Mouse (Mus musculus) hindbrain, embryonic 14.5 days (tissue): ENCODE results near the gene Tex14. TPM values are rescaled to one million over a fixed set of nuclear protein-coding genes. Genes with fewer than 3 reads are reported as not detected.
A peak's percentile ranks its signal among the peaks of the same experiment; 100 is the strongest.
"Not testable (repeated sequence)": the region's sequence is repeated elsewhere in the genome, so short reads cannot be mapped to it uniquely, and the experiment has no call there.

ENCODE experiments used
- ATAC-seq: fragments of 200-750 bp; cut with Nextera tagmentation; 2 replicates; pipeline ENCODE4 v1.8.0; 2017; ENCODE audit warnings: moderate number of reproducible peaks, mild to moderate bottlenecking, moderate TSS enrichment, moderate library complexity; ENCODE audit not compliant: low FRiP score
- DNase-seq: peaks from one replicate; pipeline ENCODE4 v3.0.0-alpha.2; 2015; ENCODE audit warnings: low spot score
- H3K27ac ChIP-seq: fragments of 300-500 bp; sonication (generic); 2 replicates; pipeline ENCODE4 v1.5.1; 2014; ENCODE audit warnings: mild to moderate bottlenecking, moderate library complexity
- H3K27me3 ChIP-seq: fragments of 300-500 bp; sonication (generic); 2 replicates; pipeline ENCODE4 v1.6.1; 2014; ENCODE audit warnings: mild to moderate bottlenecking, low read length, mixed read lengths; ENCODE audit not compliant: control insufficient read depth, insufficient read depth
- H3K36me3 ChIP-seq: fragments of 300-500 bp; sonication (generic); replicated peaks from 2 replicates; pipeline ENCODE4 v1.6.1; 2014; ENCODE audit not compliant: control insufficient read depth, insufficient read depth
- H3K4me1 ChIP-seq: fragments of 300-500 bp; sonication (generic); replicated peaks from 2 replicates; pipeline ENCODE4 v1.6.1; 2014; ENCODE audit warnings: antibody characterized with exemption, low read length, mixed read lengths; ENCODE audit not compliant: control insufficient read depth, insufficient read depth
- H3K4me2 ChIP-seq: fragments of 300-500 bp; sonication (generic); replicated peaks from 2 replicates; pipeline ENCODE4 v1.6.1; 2014; ENCODE audit warnings: mild to moderate bottlenecking, moderate library complexity
- H3K4me3 ChIP-seq: fragments of 300-500 bp; sonication (generic); replicated peaks from 2 replicates; pipeline ENCODE4 v1.5.1; 2014; ENCODE audit warnings: mild to moderate bottlenecking, low read length
- H3K9ac ChIP-seq: fragments of 300-500 bp; sonication (generic); 2 replicates; pipeline ENCODE4 v1.6.1; 2014
- H3K9me3 ChIP-seq: fragments of 300-500 bp; sonication (generic); 2 replicates; pipeline ENCODE4 v1.6.1; 2016; ENCODE audit warnings: low read length; ENCODE audit not compliant: control insufficient read depth
- WGBS: fragments of 180-500 bp; shearing (Covaris S2); extraction: QIAGEN DNeasy Blood & Tissue Kit; methylation state at CpG from one replicate; pipeline ENCODE4 v1.1.7; 2014; 5-methylcytosine and 5-hydroxymethylcytosine counted together
- polyA plus RNA-seq: library from polyadenylated mRNA; unstranded; fragments of >200 nt; fragmentation: Nextera tagmentation; extraction: Ambion mirVana; gene quantifications from 2 replicates; pipeline ENCODE4 v1.2.1, GENCODE M21; 2014

Tex14 gene
- polyA plus RNA-seq, 1 experiment from 2014 or later, result 0.72 TPM

- WGBS, result 63% methylated on average over 19 of the region's 19 CpGs
- Histone ChIP-seq H3K27ac (no peak overlapping the region), H3K9me3 (no peaks in the 10 kb centered on the region), H3K4me2 (no peak overlapping the region), H3K4me1 (0 out of 2 replicates have a peak, but pooled peaks cover 4% of the 10 kb centered on the region), H3K27me3 (no peaks in the 10 kb centered on the region), H3K36me3 (no peaks in the 10 kb centered on the region), H3K4me3 (no peak overlapping the region), H3K9ac (no peak overlapping the region)
- DNase-seq (no peak), ATAC-seq (no peak)
Measured at GRCm38 (mm10) chr11:87467491-87468277, 62.8 kb downstream of the Tex14 start.

- ATAC-seq, result no peak
- Histone ChIP-seq H3K9ac (no peak overlapping the region), H3K27ac (no peak overlapping the region), H3K27me3 (no peaks in the 10 kb centered on the region), H3K4me2 (no peak overlapping the region), H3K36me3 (no peaks in the 10 kb centered on the region), H3K9me3 (no peaks in the 10 kb centered on the region), H3K4me3 (no peak overlapping the region), H3K4me1 (0 out of 2 replicates have a peak, but pooled peaks cover 4% of the 10 kb centered on the region)
- no peak for DNase-seq
- 57% methylated on average over 7 of the region's 7 CpGs for WGBS
Measured at GRCm38 (mm10) chr11:87468278-87468655, 63.4 kb downstream of the Tex14 start.

DNA sequence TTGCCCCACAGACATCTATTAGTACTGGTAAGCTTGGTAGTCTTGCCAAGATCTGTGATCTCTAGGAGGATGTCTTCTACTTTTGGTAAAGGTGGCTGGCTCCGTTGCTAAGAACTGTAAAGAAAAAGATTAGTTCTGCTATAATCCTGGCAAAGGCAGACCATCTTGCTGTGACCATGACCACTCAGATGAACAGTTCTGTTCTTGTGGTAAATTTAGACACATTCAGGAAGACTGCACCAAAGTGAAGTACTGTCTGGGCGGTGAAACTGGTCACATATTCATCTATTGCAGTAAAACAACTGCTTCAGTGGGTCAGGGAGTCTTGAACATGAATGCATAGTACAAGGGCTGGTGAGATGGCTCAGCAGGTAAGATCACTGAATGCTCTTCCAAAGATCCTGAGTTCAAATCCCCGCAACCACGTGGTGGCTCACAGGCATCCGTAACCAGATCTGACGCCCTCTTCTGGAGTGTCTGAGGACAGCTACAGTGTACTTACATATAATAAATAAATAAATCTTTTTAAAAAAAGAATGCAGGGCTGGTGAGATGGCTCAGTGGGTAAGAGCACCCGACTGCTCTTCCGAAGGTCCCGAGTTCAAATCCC is 63.9 kb downstream of the Tex14 start:
- Histone ChIP-seq H3K36me3 (no peaks in the 10 kb centered on the region), H3K4me3 (no peak overlapping the region), H3K9ac (no peak overlapping the region), H3K27me3 (no peaks in the 10 kb centered on the region), H3K9me3 (no peaks in the 10 kb centered on the region), H3K4me2 (no peak overlapping the region), H3K27ac (no peak overlapping the region), H3K4me1 (0 out of 2 replicates have a peak, but pooled peaks cover 4% of the 10 kb centered on the region)
- no peak for DNase-seq
- no peak for ATAC-seq
- 83% methylated on average over 9 of the region's 9 CpGs for WGBS

GRCm38 (mm10) chr11:87470807-87471698 is 66.2 kb downstream of the Tex14 start:
- Histone ChIP-seq H3K4me2 (peak overlapping the region; percentile 53), H3K27ac (0 out of 2 replicates have a peak overlapping the region, but pooled peaks have one; percentile 54)
- under 1% methylated on average over 25 of the region's 63 CpGs for WGBS

DNA sequence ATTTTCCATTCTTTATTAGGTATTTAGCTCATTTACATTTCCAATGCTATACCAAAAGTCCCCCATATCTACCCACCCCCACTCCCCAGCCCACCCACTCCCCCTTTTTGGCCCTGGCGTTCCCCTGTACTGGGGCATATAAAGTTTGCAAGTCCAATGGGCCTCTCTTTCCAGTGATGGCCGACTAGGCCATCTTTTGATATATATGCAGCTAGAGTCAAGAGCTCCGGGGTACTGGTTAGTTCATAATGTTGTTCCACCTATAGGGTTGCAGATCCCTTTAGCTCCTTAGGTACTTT is 66.8 kb downstream of the Tex14 start:
- H3K9ac ChIP-seq, H3K9me3 ChIP-seq, H3K4me1 ChIP-seq, H3K36me3 ChIP-seq, H3K27ac ChIP-seq, H3K27me3 ChIP-seq, DNase-seq, H3K4me3 ChIP-seq, H3K4me2 ChIP-seq: not testable (repeated sequence)
- WGBS, result 0% methylated on average over 1 of the region's 3 CpGs
- 0 out of 2 replicates have a peak, but pooled peaks have one; percentile 4 for ATAC-seq

More at GRCm38 (mm10) chr11:87470807-87471698, 66.2 kb downstream of the Tex14 start:
- not testable (repeated sequence) for H3K9me3 ChIP-seq, H3K4me1 ChIP-seq, H3K27me3 ChIP-seq, H3K36me3 ChIP-seq
- peak overlapping the region; percentile 29 for H3K9ac ChIP-seq
- ATAC-seq (peak; percentile 99), DNase-seq (peak; percentile 62)
- peak overlapping the region; percentile 25 for H3K4me3 ChIP-seq

- H3K4me2 ChIP-seq, H3K36me3 ChIP-seq, H3K9ac ChIP-seq, H3K27me3 ChIP-seq, DNase-seq, ATAC-seq, H3K27ac ChIP-seq, H3K9me3 ChIP-seq, H3K4me1 ChIP-seq, H3K4me3 ChIP-seq: not testable (repeated sequence)
- 36% methylated on average over 3 of the region's 4 CpGs for whole genome bisulfite sequencing
Measured at GRCm38 (mm10) chr11:87472058-87472457, 67.2 kb downstream of the Tex14 start.

GRCm38 (mm10) chr11:87479172-87479571 is 74.3 kb downstream of the Tex14 start:
- not testable (repeated sequence) for H3K27me3 ChIP-seq, H3K4me1 ChIP-seq, H3K36me3 ChIP-seq, H3K4me3 ChIP-seq, H3K9me3 ChIP-seq, H3K27ac ChIP-seq, DNase-seq, H3K4me2 ChIP-seq, H3K9ac ChIP-seq, ATAC-seq
- WGBS, result 68% methylated on average over 2 of the region's 2 CpGs

DNA sequence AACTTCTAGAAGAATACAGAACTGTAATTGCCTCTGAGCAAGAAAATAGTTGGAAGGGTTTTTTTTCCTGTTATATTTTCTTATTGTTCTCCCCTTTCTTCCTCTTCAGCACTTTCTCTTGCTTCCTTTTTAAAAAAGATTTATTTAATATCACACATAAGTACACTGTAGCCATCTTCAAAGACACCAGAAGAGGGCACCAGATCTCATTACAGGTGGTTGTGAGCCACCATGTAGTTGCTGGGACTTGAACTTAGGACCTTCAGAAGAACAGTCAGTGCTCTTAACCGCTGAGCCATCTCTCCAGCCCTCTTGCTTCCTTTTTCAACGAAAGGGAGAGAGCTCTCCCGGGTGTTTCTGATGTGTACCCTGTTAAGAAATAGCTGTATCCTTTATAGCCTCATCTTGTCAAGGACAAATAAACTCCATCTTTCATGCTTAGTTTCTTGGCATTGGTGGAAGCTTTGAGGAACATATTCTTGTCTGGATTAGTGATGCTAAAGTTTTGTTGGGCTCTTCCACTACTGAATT is 79.0 kb downstream of the Tex14 start:
- no peak for DNase-seq
- H3K4me1 ChIP-seq, result no peaks in the 10 kb centered on the region
- H3K9ac ChIP-seq, result no peak overlapping the region
- no peak overlapping the region for H3K27ac ChIP-seq
- no peak for ATAC-seq
- 86% methylated on average over 3 of the region's 3 CpGs for WGBS
- no peaks in the 10 kb centered on the region for H3K27me3 ChIP-seq
- no peak overlapping the region for H3K4me3 ChIP-seq
- no peak overlapping the region for H3K4me2 ChIP-seq
- H3K9me3 ChIP-seq, result no peaks in the 10 kb centered on the region
- H3K36me3 ChIP-seq, result no peaks in the 10 kb centered on the region

GRCm38 (mm10) chr11:87488948-87489347 is 84.1 kb downstream of the Tex14 start:
- no peak overlapping the region for H3K9ac ChIP-seq
- no peak overlapping the region for H3K4me2 ChIP-seq
- no peak for ATAC-seq
- no peaks in the 10 kb centered on the region for H3K4me1 ChIP-seq
- no peak overlapping the region for H3K27ac ChIP-seq
- H3K9me3 ChIP-seq, result no peaks in the 10 kb centered on the region
- 86% methylated on average over 3 of the region's 3 CpGs for WGBS
- no peaks in the 10 kb centered on the region for H3K27me3 ChIP-seq
- H3K36me3 ChIP-seq, result no peaks in the 10 kb centered on the region
- no peak overlapping the region for H3K4me3 ChIP-seq
- DNase-seq, result no peak
